Mouse (Mus musculus): Measurements from ENCODE around the gene Eva1b.
"Not testable (repeated sequence)": the region's sequence is repeated elsewhere in the genome, so short reads cannot be mapped to it uniquely, and the experiment has no call there.

The Eva1b gene

DNA sequence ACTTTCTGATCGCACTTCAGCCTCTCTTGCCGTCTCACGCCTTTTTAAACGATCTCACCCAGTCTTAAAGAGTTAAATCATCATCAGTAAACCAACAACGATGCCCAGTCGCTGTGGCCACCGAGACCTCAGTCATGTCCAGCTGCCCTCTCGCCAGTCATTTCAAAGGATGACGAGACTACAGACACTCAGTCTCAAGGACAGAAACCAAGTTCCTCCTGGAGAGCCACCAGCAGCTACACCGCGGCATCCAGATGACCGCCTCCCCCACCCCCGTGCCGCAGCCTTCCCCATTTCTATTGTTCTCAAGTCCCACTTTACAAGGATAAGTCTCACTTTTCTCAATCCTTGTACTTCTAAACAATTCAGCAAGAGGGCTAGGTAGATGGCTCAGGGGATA is 5.3 kb downstream of the Eva1b start:
- no peak for DNase-seq (ENCODE audit: extremely low read depth, insufficient read length, low spot score)

GRCm38 (mm10) chr4:126155183-126155582 is 7.6 kb downstream of the Eva1b start:
- no peak for DNase-seq (ENCODE audit: extremely low read depth, insufficient read length, low spot score)

GRCm38 (mm10) chr4:126155869-126156268 is 8.3 kb downstream of the Eva1b start:
- DNase-seq (ENCODE audit: extremely low read depth, insufficient read length, low spot score), result no peak

DNA sequence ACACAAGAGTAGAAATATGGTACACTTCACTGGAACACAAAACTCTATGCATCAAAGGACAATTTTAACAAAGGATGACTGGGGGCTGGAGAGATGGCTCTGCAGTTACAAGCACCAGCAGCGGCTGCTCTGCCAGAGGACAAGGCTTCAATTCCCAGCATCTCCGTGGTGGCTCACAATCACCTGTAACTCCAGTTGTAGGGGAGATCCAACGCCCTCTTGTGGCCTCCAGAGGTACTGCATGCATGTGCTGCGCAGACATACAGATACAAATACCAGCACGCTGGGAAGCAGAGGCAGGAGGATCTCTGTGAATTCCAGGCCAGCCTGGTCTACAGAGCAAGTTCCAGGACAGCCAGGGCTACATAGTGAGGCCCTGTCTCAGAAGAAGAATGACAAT is 9.1 kb downstream of the Eva1b start:
- no peak for DNase-seq (ENCODE audit: extremely low read depth, insufficient read length, low spot score)

DNA sequence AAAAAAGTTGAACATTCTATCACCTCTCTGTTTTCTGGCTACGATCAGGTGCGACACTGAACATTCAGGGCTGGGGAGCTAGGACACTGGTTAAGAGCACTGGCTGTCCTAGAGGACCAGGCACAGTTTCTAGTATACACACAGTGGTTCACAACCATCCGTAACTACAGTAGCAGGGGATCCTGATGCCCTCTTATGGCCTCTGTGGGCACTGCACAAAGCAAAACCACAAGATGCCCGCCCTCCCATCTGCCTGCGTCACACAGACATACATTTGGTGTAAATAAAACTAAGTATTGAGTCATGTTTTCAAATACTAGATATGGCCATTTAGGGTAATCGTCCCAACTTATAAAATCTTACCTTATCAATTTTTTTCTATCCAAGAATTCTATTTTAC is 10.0 kb downstream of the Eva1b start:
- DNase-seq (ENCODE audit: extremely low read depth, insufficient read length, low spot score), result no peak

DNA sequence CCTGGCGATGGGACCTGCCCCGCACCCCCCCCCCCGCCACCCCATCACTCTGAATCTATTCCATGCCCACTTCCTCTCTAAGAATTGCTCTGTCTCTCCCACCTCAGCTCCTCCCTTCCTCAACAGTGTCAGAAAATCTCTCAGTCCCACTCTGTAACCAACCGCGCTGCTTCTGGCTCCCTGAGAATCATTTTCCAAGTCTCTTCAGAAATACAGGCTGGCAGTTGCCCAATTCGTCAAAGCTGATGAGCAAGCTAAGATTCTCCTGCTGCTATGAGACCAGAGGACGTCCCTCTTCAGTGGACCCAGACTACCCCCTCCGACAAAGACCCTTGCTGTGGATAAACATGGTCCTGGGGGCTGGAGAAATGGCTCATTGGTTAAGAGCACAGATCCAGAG is 11.9 kb downstream of the Eva1b start:
- no peak for DNase-seq (ENCODE audit: extremely low read depth, insufficient read length, low spot score)

DNA sequence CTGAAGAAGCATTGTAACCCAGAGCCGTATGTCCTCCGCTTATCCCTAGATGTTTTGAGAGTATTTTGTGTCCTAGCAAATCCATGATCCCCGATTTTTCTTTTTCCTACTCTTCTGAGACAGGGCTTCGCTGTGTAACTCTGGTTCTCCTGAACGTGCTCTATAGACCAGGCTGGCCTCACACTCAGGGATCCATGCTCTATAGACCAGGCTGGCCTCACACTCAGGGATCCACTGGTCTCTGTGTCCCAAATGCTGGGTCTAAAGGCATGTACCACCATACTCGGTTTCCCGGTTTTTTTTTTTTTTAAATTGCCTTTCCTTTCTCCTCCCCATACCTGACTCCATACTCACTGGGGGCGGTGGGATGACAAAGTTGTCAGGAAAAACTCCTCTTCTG is 13.4 kb downstream of the Eva1b start:
- DNase-seq (ENCODE audit: extremely low read depth, insufficient read length, low spot score), result no peak

- no peak for DNase-seq (ENCODE audit: extremely low read depth, insufficient read length, low spot score)
Measured at GRCm38 (mm10) chr4:126161456-126161855, 13.9 kb downstream of the Eva1b start.

DNA sequence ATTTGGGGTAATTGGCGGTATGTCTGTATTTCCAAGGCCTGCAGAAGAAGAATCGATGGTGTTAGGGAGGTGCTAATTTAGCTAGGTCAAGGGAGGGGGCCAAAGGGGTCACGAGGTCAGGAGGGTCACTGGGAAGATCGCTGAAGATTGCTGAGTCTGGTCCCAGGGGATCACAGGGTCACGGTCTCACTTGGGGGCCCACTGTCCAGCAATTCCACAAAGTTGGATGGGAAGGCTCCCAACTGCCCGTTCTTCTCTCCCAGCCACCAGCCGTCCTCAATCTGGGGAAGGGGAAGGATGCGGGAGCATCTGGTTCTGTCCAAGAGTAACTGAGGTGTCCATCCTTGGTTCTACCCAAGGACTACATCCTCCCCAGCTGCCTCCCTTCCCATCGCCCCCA is 14.4 kb downstream of the Eva1b start:
- no peak for DNase-seq (ENCODE audit: extremely low read depth, insufficient read length, low spot score)

DNA sequence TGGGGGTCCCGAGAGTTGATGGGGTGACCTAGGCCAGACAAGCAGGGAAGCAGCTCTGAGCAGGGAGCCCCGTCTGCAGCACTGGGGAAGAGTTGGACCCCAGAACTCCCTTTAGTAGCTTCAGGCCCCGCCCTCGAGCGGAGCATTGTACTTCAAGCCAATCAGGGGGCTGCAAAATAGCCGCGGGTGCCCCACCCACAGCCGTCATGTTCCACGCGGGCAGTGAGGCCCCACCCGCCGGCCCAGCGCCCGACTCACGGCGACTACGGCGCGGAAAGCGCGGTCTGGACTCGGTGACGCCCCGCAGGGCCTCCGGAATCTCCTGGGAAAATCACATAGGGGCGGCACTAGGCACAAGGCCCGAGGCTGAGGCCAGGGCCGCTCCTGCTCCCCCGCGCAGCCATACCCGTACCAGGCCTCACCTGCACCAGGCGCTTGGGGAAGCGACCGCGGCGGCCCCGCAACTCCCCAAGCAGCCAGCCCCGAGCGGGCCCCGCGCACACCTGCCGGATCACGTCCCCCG is 15.1 kb downstream of the Eva1b start:
- DNase-seq (ENCODE audit: extremely low read depth, insufficient read length, low spot score), result no peak

GRCm38 (mm10) chr4:126163067-126163659 is 15.6 kb downstream of the Eva1b start, which contains the start of gene Sh3d21:
Gene Sh3d21, minus strand, starts transcription at chr4:126163491.
- DNase-seq (ENCODE audit: extremely low read depth, insufficient read length, low spot score), result no peak

GRCm38 (mm10) chr4:126163685-126164084 is 16.1 kb downstream of the Eva1b start:
- no peak for DNase-seq (ENCODE audit: extremely low read depth, insufficient read length, low spot score)

GRCm38 (mm10) chr4:126165092-126165491 is 17.5 kb downstream of the Eva1b start:
- not testable (repeated sequence) for DNase-seq (ENCODE audit: extremely low read depth, insufficient read length, low spot score)

DNA sequence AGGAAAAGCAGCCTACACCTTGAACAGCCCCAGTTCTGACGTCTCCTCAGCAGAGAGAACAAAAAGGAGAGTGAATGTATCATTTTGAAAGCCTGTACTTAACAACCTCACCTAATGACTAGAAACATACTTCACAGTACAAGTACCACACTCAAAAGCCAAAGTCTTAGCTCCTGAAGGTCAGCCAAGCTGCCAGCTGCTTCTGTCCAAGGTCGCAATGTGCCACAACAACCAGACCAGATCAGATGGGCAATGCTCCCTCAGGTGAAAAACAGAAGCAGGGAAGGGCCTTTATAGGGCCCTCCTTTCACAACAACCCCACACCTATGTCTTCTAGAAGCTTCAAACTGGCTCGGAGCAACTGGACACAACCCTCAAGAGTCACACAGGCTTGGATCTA is 18.5 kb downstream of the Eva1b start:
- DNase-seq (ENCODE audit: extremely low read depth, insufficient read length, low spot score), result no peak

- DNase-seq (ENCODE audit: extremely low read depth, insufficient read length, low spot score), result no peak
Measured at GRCm38 (mm10) chr4:126168851-126169250, 21.3 kb downstream of the Eva1b start.

DNA sequence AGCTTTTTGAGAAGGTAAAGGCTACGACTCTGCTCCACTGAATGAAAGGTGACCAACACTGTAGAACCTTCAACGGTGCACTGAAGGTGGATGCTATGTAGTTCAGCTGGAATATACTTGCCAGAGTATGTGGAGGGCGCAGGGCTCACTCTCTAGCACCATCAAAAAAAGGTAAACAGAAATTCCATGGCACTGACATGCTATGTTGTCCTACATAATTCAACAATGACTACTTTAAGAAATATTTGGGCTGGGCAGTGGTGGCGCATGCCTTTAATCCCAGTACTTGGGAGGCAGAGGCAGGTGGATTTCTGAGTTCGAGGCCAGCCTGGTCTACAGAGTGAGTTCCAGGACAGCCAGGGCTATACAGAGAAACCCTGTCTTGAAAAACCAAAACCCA is 23.2 kb downstream of the Eva1b start:
- DNase-seq (ENCODE audit: extremely low read depth, insufficient read length, low spot score), result not testable (repeated sequence)

DNA sequence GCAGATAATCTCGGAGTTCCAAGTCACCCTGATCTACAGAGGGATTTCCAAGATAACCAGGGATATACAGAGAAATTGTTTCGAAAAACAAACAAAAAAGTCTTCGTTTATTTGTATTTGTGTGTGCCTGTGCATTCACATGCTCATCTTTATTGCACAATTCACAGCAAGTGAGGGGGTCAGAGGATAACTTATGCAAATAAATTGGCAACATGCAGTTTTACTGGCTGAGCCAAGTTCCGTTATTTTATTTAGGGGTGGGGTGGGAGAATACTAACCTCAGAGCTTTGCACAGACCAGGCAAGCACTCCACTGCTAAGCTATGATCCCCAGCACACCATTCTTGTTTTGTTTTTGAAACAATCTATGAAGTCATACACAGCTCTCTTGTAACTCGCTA is 26.3 kb downstream of the Eva1b start:
- no peak for DNase-seq (ENCODE audit: extremely low read depth, insufficient read length, low spot score)

- DNase-seq (ENCODE audit: extremely low read depth, insufficient read length, low spot score), result not testable (repeated sequence)
Measured at GRCm38 (mm10) chr4:126175980-126176379, 28.4 kb downstream of the Eva1b start.

DNA sequence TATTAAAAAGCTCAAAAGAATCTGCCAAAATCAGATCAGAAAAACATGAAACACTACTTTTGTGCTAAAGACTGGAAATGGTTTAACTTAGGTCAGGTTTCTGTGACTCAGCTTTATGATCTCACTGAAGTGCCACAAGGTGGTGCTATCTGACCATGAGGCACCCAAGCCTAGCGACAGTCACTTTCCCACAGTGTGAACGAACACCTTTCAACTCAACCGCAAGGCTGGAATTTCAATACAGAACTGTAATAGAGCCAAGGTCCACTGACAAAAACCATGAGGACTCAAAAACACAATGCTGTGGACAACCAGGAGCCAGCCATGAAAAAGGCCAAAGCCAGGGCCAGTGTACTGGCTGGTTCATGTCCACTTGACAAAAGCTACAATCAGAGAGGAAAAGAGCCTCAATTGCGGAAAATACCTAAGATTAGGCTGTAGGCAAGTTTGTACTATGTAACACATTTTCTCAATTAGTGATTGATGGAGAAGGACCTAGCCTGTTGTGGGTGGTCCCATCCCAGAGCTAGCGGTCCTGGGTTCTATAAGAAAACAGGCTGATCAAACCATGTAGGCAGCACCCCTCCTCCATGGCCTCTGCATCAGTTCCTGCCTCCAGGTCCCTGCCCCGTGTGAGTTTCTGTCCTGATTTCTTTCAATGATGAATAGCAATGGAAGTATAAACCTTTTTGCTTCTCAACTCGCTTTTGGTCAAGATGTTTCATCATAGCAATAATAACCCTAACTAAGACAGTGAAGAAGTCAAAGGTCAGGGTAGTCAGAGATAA is 33.8 kb downstream of the Eva1b start:
- no peak for DNase-seq (ENCODE audit: extremely low read depth, insufficient read length, low spot score)

DNA sequence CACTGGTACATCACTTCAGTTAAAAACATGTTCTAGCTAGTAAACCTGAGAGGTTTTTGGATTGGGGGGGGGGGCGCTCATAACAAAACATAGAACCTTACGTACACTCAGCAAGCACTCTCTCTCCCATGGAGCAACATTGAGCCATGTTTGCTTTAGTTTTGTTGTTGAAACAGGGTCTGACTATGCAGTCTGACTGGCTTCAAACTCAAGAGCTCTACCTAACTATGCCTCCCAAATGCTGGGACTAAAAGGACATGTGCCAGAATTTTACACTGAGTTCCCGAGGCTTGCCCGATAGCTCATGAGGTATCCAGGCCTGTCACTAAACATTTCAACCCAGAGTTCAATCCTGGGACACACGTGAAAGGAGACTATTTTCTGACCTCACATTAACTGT is 35.5 kb downstream of the Eva1b start:
- DNase-seq (ENCODE audit: extremely low read depth, insufficient read length, low spot score), result no peak

- DNase-seq (ENCODE audit: extremely low read depth, insufficient read length, low spot score), result no peak
Measured at GRCm38 (mm10) chr4:126187096-126187495, 39.6 kb downstream of the Eva1b start.

GRCm38 (mm10) chr4:126190636-126191035 is 43.1 kb downstream of the Eva1b start:
- DNase-seq (ENCODE audit: extremely low read depth, insufficient read length, low spot score), result no peak
